Mouse (Mus musculus) hindbrain, embryonic 16.5 days (tissue): ENCODE data around the gene Tuba1a. TPM values are rescaled to one million over a fixed set of nuclear protein-coding genes. Genes with fewer than 3 reads are reported as not detected.

Source experiments
- ATAC-seq: fragments of 200-750 bp; cut with Nextera tagmentation; 2 replicates; pipeline ENCODE4 v1.8.0; 2017; ENCODE audit warnings: moderate TSS enrichment, moderate library complexity
- H3K27ac ChIP-seq: fragments of 300-500 bp; sonication (generic); 2 replicates; pipeline ENCODE4 v1.5.1; 2014; ENCODE audit warnings: low read depth, mild to moderate bottlenecking, control low read depth, low read length, moderate library complexity
- H3K27me3 ChIP-seq: fragments of 300-500 bp; sonication (generic); replicated peaks from 2 replicates; pipeline ENCODE4 v1.6.1; 2014; ENCODE audit warnings: low read length; ENCODE audit not compliant: control insufficient read depth, insufficient read depth
- H3K36me3 ChIP-seq: fragments of 300-500 bp; sonication (generic); 2 replicates; pipeline ENCODE4 v1.6.1; 2014; ENCODE audit warnings: mild to moderate bottlenecking, low read length, moderate library complexity, mixed read lengths; ENCODE audit not compliant: control insufficient read depth, insufficient read depth
- H3K4me1 ChIP-seq: fragments of 300-500 bp; sonication (generic); 2 replicates; pipeline ENCODE4 v1.6.1; 2014; ENCODE audit warnings: low read depth, low read length; ENCODE audit not compliant: control insufficient read depth, insufficient read depth
- H3K4me2 ChIP-seq: fragments of 300-500 bp; sonication (generic); 2 replicates; pipeline ENCODE4 v1.6.1; 2014; ENCODE audit warnings: mild to moderate bottlenecking, low read length, control low read depth, moderate library complexity
- H3K4me3 ChIP-seq: fragments of 300-500 bp; sonication (generic); 2 replicates; pipeline ENCODE4 v1.5.1; 2014; ENCODE audit warnings: mild to moderate bottlenecking, low read length, control low read depth, moderate library complexity
- H3K9ac ChIP-seq: fragments of 300-500 bp; sonication (generic); 2 replicates; pipeline ENCODE4 v1.6.1; 2014; ENCODE audit warnings: low read depth, mild to moderate bottlenecking, control low read depth, low read length, moderate library complexity
- H3K9me3 ChIP-seq: fragments of 300-500 bp; sonication (generic); 2 replicates; pipeline ENCODE4 v1.6.1; 2014; ENCODE audit warnings: mild to moderate bottlenecking, low read length, moderate library complexity; ENCODE audit not compliant: control insufficient read depth
- whole genome bisulfite sequencing: fragments of 180-500 bp; shearing (Covaris S2); extraction: QIAGEN DNeasy Blood & Tissue Kit; methylation state at CpG from one replicate; pipeline ENCODE4 v1.1.7; 2014; 5-methylcytosine and 5-hydroxymethylcytosine counted together
- polyA plus RNA-seq: library from polyadenylated mRNA; unstranded; fragments of >200 nt; fragmentation: Nextera tagmentation; extraction: Ambion mirVana; gene quantifications from 2 replicates; pipeline ENCODE4 v1.2.1, GENCODE M21; 2015

Tuba1a gene
- polyA plus RNA-seq, 1 experiment from 2014 or later: 15,543 TPM

- Histone ChIP-seq H3K4me2 (peak overlapping the region; percentile 85), H3K27me3 (no peaks in the 10 kb centered on the region), H3K36me3 (no peaks in the 10 kb centered on the region), H3K4me3 (peak overlapping the region; percentile 48), H3K9me3 (no peaks in the 10 kb centered on the region), H3K9ac (peak overlapping the region; percentile 83), H3K27ac (peak overlapping the region; percentile 98), H3K4me1 (peaks cover 49% of the 10 kb centered on the region)
- 10% methylated on average over 12 of the region's 12 CpGs for WGBS
- ATAC-seq: no peak
Observed at GRCm38 (mm10) chr15:98985982-98986715, 32.6 kb upstream of the Tuba1a start.

- peak overlapping the region; percentile 85 for H3K4me2 ChIP-seq
- peak overlapping the region; percentile 83 for H3K9ac ChIP-seq
- WGBS: 1% methylated on average over 29 of the region's 29 CpGs
- H3K4me3 ChIP-seq: peak overlapping the region; percentile 48
- peaks cover 42% of the 10 kb centered on the region for H3K4me1 ChIP-seq
- peak; percentile 76 for ATAC-seq
- no peaks in the 10 kb centered on the region for H3K9me3 ChIP-seq
- peak overlapping the region; percentile 98 for H3K27ac ChIP-seq
- H3K27me3 ChIP-seq: no peaks in the 10 kb centered on the region
- H3K36me3 ChIP-seq: no peaks in the 10 kb centered on the region
Observed at GRCm38 (mm10) chr15:98985240-98985981, 31.9 kb upstream of the Tuba1a start.

GRCm38 (mm10) chr15:98984681-98985080 lies 31.2 kb upstream of the Tuba1a start:
- H3K4me3 ChIP-seq: peak overlapping the region; percentile 48
- no peaks in the 10 kb centered on the region for H3K27me3 ChIP-seq
- H3K4me1 ChIP-seq: peaks cover 38% of the 10 kb centered on the region
- H3K9me3 ChIP-seq: no peaks in the 10 kb centered on the region
- no peak for ATAC-seq
- WGBS: 20% methylated on average over 6 of the region's 6 CpGs
- H3K4me2 ChIP-seq: peak overlapping the region; percentile 85
- H3K36me3 ChIP-seq: no peaks in the 10 kb centered on the region
- peak overlapping the region; percentile 83 for H3K9ac ChIP-seq
- peak overlapping the region; percentile 98 for H3K27ac ChIP-seq

GRCm38 (mm10) chr15:98983431-98984081 lies 30.1 kb upstream of the Tuba1a start:
- H3K4me1 ChIP-seq: peaks cover 34% of the 10 kb centered on the region
- H3K36me3 ChIP-seq: no peaks in the 10 kb centered on the region
- ATAC-seq: peak; percentile 73
- H3K9ac ChIP-seq: peak overlapping the region; percentile 68
- H3K27me3 ChIP-seq: no peaks in the 10 kb centered on the region
- no peaks in the 10 kb centered on the region for H3K9me3 ChIP-seq
- 6% methylated on average over 16 of the region's 16 CpGs for WGBS
- peak overlapping the region; percentile 48 for H3K4me3 ChIP-seq
- H3K27ac ChIP-seq: peak overlapping the region; percentile 98
- peak overlapping the region; percentile 85 for H3K4me2 ChIP-seq

DNA sequence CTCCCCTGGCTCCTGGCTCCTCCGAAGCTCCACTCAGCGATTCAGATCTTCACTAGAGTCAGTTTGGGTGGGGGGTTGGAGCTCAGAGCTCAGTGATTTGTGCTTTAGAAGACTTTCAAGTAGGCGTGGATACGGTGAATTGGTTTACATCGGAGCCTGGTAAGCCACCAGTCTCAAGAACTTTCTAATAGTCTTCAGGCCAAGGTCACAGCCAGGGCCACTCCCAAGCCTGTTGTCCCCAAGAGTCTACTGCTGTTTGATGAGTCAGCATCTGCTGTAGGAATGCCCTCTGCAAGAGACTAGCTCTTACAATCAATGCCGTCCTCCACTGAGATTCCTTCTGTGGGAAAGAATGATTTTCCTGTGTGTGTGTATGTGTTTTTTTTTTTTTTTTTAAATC lies 28.6 kb upstream of the Tuba1a start:
- Histone ChIP-seq H3K4me3 (no peak overlapping the region), H3K4me1 (peaks cover 34% of the 10 kb centered on the region), H3K9ac (no peak overlapping the region; the same call in 1 of the 2 replicates), H3K36me3 (no peaks in the 10 kb centered on the region), H3K27me3 (no peaks in the 10 kb centered on the region), H3K4me2 (peak overlapping the region; percentile 7; the same call in 1 of the 2 replicates), H3K9me3 (no peaks in the 10 kb centered on the region), H3K27ac (peak overlapping the region; percentile 98)
- ATAC-seq: no peak
- 53% methylated on average over 6 of the region's 6 CpGs for WGBS

GRCm38 (mm10) chr15:98980012-98980614 lies 26.6 kb upstream of the Tuba1a start:
- no peak overlapping the region for H3K4me3 ChIP-seq
- ATAC-seq: no peak
- no peak overlapping the region for H3K9ac ChIP-seq
- H3K27me3 ChIP-seq: no peaks in the 10 kb centered on the region
- H3K27ac ChIP-seq: 0 out of 2 replicates have a peak overlapping the region, but pooled peaks have one; percentile 1
- H3K4me1 ChIP-seq: peaks cover 37% of the 10 kb centered on the region
- no peaks in the 10 kb centered on the region for H3K9me3 ChIP-seq
- WGBS: 52% methylated on average over 7 of the region's 7 CpGs
- H3K4me2 ChIP-seq: no peak overlapping the region
- no peaks in the 10 kb centered on the region for H3K36me3 ChIP-seq

DNA sequence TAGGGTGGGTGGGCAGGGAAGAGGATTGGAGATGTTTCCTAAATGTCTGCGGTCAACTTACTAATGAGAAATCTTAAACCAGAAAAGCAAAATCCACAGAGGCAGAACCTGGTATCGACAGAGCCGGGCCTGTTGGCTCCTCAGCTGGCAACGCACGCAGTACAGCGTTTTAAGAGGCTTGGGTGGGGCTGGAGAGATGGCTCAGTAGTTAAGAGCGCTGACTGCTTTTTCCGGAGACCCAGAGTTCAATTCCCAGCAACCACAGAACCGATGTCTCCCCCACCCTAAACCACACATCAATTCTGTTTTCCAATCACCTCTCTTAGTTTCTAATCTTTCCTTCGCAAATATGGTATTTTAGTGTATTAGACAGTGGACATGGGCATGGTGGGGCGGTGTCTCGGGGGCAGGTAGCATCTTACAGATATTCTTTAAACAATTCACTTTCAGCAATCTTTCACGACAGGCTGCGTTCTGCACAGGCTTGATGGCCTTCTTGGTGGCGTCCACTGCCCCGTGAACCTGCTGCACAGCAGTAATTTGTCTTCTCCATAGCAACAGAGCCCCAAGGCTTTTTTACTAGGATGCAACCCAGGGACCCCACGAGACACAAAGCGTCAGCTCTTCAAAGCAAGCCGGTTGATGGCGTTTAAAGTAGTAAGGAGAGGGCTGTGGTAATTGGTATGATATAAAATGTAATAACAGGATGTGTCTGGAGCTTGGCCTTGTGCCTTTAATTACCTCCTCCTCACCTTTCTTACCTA lies 25.1 kb upstream of the Tuba1a start:
- H3K36me3 ChIP-seq: no peaks in the 10 kb centered on the region
- H3K27ac ChIP-seq: peak overlapping the region; percentile 92
- peak overlapping the region; percentile 20 for H3K4me3 ChIP-seq
- peak overlapping the region; percentile 58 for H3K4me2 ChIP-seq
- peaks cover 37% of the 10 kb centered on the region for H3K4me1 ChIP-seq
- no peaks in the 10 kb centered on the region for H3K27me3 ChIP-seq
- 28% methylated on average over 20 of the region's 20 CpGs for WGBS
- H3K9ac ChIP-seq: peak overlapping the region; percentile 62
- no peaks in the 10 kb centered on the region for H3K9me3 ChIP-seq
- no peak for ATAC-seq

GRCm38 (mm10) chr15:98977759-98978408 lies 24.4 kb upstream of the Tuba1a start:
- H3K9ac ChIP-seq: peak overlapping the region; percentile 62
- WGBS: 22% methylated on average over 14 of the region's 14 CpGs
- ATAC-seq: peak; percentile 75
- H3K4me3 ChIP-seq: peak overlapping the region; percentile 25
- no peaks in the 10 kb centered on the region for H3K36me3 ChIP-seq
- peak overlapping the region; percentile 92 for H3K27ac ChIP-seq
- H3K27me3 ChIP-seq: no peaks in the 10 kb centered on the region
- H3K4me2 ChIP-seq: peak overlapping the region; percentile 58
- H3K4me1 ChIP-seq: peaks cover 41% of the 10 kb centered on the region
- H3K9me3 ChIP-seq: no peaks in the 10 kb centered on the region
